Mouse (Mus musculus) bone marrow macrophage, adult 2 months (primary cell): ENCODE data around the gene Slc22a3.

Experiments used
- CTCF ChIP-seq: IDR thresholded peaks from 2 replicates; pipeline ENCODE4 v1.5.1; 2012; ENCODE audit warnings: low read depth, mild to moderate bottlenecking, low read length, moderate library complexity
- POLR2A ChIP-seq: IDR thresholded peaks from 2 replicates; pipeline ENCODE4 v1.6.1; 2012; ENCODE audit warnings: mild to moderate bottlenecking, low read depth, low read length, borderline replicate concordance

DNA sequence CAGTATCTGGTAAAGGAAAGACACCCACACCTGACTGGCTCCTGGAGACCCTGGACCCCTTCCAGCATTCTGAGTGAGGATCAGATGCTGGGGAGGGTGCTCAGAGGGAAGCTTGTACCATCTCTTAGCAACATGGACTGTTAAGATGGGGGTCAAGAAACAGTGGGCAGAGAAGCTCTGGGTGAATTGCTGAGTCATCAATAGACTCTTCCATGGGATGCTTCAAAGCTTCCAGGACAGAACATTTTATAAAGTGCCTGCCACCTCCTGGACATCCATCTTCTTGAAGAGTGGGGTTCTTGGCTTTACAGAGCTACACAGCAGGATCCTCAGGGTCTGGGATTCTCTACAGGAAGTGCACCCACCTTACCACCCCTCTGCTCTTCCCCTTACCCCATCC, 35.0 kb downstream of the Slc22a3 start:
- TF ChIP-seq POLR2A, result no peak
- no peak for TF ChIP-seq CTCF
